Mouse (Mus musculus): ENCODE data around the gene Dscam.

DNA sequence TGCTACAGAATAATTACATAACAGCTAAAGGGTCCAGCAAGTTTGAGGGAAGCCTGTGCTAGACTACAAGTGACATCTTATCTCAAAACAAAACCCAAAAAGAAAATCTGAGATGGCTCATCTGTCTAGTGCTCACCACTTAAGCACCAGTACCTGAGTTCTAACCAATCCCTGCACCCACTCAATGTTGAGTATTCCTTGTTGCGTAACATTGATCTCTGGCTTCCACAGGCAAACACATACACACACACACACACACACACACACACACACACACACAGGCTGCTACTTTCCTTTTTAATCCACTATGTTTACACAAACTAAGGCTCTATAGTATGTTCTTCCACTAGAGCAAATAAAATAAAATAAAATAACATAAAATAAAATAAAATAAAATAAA, 96.7 kb downstream of the Dscam start:
- TF ChIP-seq CTCF (IDR thresholded peaks at IDR 0.05; ENCODE audit: borderline replicate concordance, extremely low read depth, insufficient read depth, insufficient read length): no peak
- TF ChIP-seq POLR2A (IDR thresholded peaks at IDR 0.05; ENCODE audit: borderline replicate concordance, extremely low read depth, insufficient read depth, insufficient read length, poor library complexity, severe bottlenecking): no peak
